Mouse (Mus musculus) heart, postnatal 36 days (tissue): ENCODE measurements around the gene Dgkd. TPM values are rescaled to one million over a fixed set of nuclear protein-coding genes. Genes with fewer than 3 reads are reported as not detected.

Experiments used
- DNase-seq, 2 experiments: peaks; one replicate each; pipeline ENCODE4 v3.0.0; 2021 to 2022
- intact Hi-C: fragments of 180-260 bp; cut with DNase I; formaldehyde crosslinking; loops from one replicate; pipeline ENCODE4 v1.15.1; 2025
- total RNA-seq, 2 experiments: library from RNA; stranded (reverse); gene quantifications; 2 replicates each; pipeline ENCODE4 v1.2.3; 2021

Dgkd gene
- total RNA-seq, 2 experiments from 2014 or later = 51.1 to 56.3 TPM

- intact Hi-C loops = loop anchor here (2.0 kb wide), 2 partner anchors 15 to 25 kb away; no protein-coding TSS in a partner anchor
- DNase-seq = peak; percentile 87 to 89
Measured at GRCm38 (mm10) chr1:87879494-87880325, 26.6 kb downstream of the Dgkd start.

DNA sequence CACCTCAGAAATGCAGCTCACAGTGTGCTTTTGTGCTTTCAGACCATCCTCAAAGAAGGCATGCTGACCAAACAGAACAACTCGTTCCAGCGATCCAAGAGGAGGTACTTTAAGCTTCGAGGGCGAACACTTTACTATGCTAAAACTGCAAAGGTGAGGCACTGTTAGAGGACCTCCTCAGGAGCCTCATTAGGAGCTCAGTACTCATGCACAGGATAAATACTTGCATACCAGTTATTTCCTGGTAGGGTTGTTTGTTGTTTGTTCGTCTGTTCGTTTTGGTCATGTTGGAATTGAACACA lies 27.2 kb downstream of the Dgkd start:
- intact Hi-C loops = loop anchor here (2.0 kb wide), 2 partner anchors 15 to 25 kb away; no protein-coding TSS in a partner anchor

DNA sequence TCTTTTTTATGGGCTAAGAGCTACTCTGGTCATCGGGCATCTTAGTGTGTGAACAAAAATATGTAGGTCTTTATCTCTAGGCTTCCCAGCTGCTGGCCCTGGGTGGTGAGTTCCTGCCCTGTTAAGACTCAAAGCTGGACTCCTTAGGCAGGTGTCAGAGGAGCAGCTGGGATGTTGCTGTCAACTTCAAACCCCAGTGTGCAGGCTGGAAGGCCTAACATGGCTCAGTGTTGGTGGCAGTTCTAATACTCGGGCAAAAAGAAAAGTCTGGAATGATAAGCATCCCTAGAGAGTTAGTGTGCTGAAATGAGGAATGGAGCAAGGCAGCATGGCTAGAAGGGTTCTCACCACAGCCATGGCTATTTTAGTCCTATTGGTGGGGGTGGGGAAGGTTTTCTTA lies 27.8 kb downstream of the Dgkd start:
- intact Hi-C loops = loop anchor here (2.0 kb wide), 2 partner anchors 14 to 26 kb away; no protein-coding TSS in a partner anchor
- DNase-seq = peak; percentile 29 to 48

More for the DNA sequence above, 27.2 kb downstream of the Dgkd start:
- DNase-seq = no peak

DNA sequence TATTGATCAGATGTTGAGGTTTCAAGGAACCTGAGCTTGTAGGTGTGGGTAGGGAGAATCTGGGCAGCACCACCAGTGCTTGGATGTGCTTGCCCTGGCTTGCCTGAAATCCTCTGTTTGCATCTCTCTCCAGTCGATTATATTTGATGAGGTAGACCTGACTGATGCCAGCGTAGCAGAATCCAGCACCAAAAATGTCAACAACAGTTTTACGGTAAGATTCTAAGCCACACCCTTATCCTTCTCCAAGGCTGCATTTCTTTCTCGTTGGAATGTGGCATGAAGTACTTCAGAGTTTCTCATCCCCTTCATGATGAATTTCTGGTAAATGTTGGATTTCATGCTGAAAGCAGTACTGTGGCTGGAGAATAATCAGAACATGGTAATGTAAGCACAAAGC lies 28.6 kb downstream of the Dgkd start:
- intact Hi-C loops = loop anchor here (2.0 kb wide), 2 partner anchors 13 to 27 kb away; no protein-coding TSS in a partner anchor
- no peak for DNase-seq

DNA sequence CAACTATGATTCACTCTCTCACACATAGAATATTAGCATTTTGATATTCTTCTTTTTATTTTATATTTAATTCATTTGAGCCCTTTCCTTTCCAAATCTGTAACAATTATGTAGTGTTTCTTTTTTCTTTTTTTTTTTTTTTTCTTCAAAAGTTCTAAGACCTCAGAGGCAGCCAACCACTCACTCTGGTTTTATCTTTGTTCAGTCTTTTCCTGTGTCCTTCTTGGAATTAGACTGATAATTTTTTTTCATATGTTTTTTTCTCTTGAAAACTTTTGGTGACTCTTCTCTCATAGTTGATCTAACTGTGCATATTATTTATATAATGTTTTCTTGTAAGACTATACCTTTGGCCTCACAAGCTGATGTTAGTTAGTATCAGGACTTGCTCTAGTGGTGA lies 29.5 kb downstream of the Dgkd start:
- intact Hi-C loops = no loop called here
- no peak for DNase-seq

GRCm38 (mm10) chr1:87890960-87891359 lies 37.9 kb downstream of the Dgkd start:
- intact Hi-C loops = no loop called here
- no peak for DNase-seq

GRCm38 (mm10) chr1:87891634-87892033 lies 38.5 kb downstream of the Dgkd start:
- no peak for DNase-seq
- intact Hi-C loops = no loop called here

DNA sequence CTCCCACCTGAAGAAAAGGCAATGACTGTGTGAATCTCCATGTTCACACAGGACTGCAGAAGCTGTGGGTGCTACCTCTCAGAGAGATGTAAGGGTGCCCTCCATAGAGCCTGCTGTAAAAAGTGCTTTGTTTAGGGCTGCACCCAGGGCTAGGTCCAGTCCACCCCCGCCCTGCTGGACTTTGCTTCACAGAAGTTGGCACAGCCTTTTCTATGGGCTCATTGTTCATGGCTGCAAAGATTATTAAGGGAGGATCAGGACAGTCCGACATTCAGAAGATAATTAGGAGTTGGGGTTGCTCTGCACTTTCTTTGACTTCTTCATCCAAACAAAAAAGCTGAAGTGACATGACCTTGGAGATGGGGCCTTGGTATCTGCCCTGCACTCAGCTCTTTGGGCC lies 39.4 kb downstream of the Dgkd start:
- no peak for DNase-seq
- intact Hi-C loops = no loop called here

- no peak for DNase-seq
- intact Hi-C loops = no loop called here
Measured at GRCm38 (mm10) chr1:87893414-87893813, 40.3 kb downstream of the Dgkd start.

DNA sequence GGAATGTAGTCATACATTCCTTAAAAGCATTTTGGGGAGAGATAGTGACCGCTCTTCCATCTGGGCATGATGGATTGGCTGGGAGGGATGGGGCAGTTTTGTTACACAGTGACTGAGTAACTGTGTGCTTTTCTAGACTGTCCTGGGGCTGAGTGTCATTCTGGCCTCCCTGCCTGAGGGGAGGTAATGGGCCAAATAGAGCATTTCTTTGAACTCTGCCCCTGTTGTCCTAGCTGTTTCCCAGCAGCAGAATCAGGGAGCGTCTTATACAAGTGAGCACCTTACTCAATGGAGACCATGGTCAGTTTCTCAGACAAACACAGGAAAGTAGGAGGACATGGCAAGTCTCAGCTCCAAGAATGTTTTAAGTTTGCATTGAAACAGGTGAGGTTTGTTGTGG lies 43.8 kb downstream of the Dgkd start:
- no peak for DNase-seq

GRCm38 (mm10) chr1:87899701-87900100 lies 46.6 kb downstream of the Dgkd start:
- DNase-seq = no peak
- intact Hi-C loops = no loop called here

More for the DNA sequence above, 43.8 kb downstream of the Dgkd start:
- intact Hi-C loops = no loop called here

GRCm38 (mm10) chr1:87900979-87901378 lies 47.9 kb downstream of the Dgkd start:
- intact Hi-C loops = loop anchor here (1.0 kb wide), 1 partner anchor 47 kb away; no protein-coding TSS in a partner anchor
- DNase-seq = peak; percentile 43 to 53

DNA sequence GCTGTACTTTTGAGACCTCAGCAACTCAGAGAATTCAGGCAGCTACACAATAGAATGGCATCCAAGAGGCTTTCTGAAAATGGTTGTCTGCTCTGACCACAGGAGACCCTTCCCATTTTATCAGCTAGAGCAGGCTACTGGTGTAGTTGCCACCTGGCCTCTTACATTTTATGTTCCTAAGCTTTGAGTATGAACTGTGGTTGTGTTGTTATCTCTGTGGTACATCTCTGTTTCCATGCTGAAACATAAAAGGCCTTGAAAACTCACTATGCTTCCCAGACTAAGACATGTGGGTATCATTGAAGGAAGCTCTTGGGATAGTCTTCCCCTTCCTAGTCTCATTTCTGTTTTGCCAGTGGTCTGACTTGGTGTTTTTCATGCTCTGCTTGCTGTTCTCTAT lies 49.1 kb downstream of the Dgkd start:
- intact Hi-C loops = no loop called here

DNA sequence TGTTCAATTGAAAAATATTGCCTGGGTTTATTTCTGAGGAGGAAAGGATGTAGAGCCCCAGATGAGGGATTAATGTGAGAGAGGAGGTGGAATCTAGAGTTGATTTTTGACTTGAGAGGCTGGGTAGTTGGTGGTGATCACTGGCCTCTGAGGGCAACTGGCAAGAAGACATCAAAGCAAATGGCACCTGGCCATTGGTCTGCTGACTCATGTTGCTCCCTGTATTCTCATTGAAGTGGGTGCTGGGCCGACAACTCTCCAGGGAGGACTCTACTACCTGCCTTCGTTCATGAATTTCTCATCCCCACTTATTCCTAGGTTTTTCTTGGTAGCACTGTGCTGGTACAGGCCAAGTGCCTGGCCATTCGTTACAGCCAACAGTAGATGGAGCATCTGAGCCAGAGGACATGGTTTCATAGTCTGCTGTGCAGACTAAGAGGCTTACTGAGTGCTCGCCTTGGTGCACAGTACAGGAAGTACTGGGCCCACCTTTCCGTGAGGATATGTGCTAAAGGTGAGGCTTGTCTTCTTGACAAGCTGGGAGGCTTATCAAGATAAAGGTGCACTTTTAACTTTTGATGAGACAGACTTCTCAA lies 53.4 kb downstream of the Dgkd start:
- intact Hi-C loops = no loop called here
- no peak for DNase-seq

More for the DNA sequence above, 49.1 kb downstream of the Dgkd start:
- no peak for DNase-seq

- DNase-seq = no peak
- intact Hi-C loops = no loop called here
Measured at GRCm38 (mm10) chr1:87908006-87908405, 54.9 kb downstream of the Dgkd start.

DNA sequence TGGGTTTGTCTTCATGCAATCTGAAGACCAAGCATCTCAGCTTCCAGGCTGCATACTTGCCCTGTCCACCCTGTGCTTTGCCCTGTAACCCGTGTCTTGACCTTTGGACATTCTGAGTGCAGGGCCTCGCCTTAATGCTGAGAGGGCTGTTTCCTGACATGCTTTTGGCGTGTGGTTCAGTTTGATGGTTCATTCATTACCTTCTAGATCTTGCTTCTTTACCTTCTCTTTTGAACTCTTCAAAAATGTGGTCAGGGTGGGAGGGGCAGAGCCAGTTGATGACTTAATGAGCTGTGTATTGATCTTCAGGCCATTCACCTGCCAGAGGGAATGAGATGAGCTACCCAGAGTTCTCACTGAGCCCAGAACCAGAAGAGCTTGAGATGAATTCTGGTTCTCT lies 55.6 kb downstream of the Dgkd start:
- intact Hi-C loops = no loop called here

GRCm38 (mm10) chr1:87909565-87909964 lies 56.5 kb downstream of the Dgkd start:
- intact Hi-C loops = no loop called here
- DNase-seq = no peak

More for the DNA sequence above, 55.6 kb downstream of the Dgkd start:
- DNase-seq = no peak

- intact Hi-C loops = no loop called here
- DNase-seq = no peak
Measured at GRCm38 (mm10) chr1:87910428-87910827, 57.3 kb downstream of the Dgkd start.

GRCm38 (mm10) chr1:87913356-87913755 lies 60.3 kb downstream of the Dgkd start:
- intact Hi-C loops = no loop called here
- no peak for DNase-seq

DNA sequence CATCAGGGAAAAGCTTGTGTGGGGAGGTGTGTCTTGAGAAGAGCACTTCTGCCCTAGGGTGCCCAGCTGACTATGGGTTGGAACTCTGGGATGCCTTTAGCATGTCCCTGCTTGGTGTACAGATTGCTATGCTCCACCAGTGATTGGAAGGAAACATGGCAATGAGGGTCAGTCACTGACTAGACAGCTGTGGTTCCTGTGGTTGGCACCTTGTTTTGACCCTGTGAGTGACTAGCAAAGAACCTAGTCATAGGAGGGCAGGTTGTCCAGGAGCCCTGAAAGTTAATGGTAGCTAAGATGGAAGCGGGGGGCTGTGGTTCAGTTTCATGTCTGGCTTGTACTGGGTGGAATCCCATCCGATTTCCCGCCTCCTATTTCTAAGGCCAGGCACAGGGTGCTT lies 64.3 kb downstream of the Dgkd start:
- intact Hi-C loops = no loop called here
- no peak for DNase-seq

GRCm38 (mm10) chr1:87918061-87918460 lies 65.0 kb downstream of the Dgkd start:
- DNase-seq = no peak
- intact Hi-C loops = no loop called here

DNA sequence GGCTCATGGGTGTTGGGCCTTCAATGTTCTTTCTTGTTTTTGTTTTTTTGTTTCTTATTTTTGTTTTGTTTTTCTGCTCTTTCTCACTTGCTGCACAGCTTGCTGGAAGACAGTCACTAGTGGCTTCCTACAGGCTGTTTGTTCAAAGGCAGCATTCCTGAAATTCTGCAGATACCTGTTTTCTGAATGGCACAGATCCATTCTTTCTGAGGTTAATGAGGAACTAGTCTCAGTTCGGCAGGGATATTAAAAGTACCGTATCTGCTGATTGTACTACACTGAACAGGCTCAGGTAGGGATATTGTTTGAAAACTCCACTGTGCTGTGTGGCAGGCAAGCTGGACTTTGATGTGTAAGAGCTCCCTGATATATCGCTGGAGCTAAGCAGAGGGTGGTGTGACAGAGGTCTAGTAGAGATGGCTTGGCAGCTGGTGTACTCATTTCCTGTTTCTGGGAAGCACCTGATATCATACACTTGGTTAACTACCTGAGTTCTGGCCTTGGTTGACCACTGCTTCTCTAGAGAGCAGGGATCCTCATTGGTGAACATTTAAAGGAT lies 67.0 kb downstream of the Dgkd start:
- no peak for DNase-seq
- intact Hi-C loops = loop anchor here (5.0 kb wide), 2 partner anchors 68 to 133 kb away; partner anchors contain the start of gene Dgkd
